ENCODE assay signal across 9 mouse cellular contexts in the genomic region with DNA sequence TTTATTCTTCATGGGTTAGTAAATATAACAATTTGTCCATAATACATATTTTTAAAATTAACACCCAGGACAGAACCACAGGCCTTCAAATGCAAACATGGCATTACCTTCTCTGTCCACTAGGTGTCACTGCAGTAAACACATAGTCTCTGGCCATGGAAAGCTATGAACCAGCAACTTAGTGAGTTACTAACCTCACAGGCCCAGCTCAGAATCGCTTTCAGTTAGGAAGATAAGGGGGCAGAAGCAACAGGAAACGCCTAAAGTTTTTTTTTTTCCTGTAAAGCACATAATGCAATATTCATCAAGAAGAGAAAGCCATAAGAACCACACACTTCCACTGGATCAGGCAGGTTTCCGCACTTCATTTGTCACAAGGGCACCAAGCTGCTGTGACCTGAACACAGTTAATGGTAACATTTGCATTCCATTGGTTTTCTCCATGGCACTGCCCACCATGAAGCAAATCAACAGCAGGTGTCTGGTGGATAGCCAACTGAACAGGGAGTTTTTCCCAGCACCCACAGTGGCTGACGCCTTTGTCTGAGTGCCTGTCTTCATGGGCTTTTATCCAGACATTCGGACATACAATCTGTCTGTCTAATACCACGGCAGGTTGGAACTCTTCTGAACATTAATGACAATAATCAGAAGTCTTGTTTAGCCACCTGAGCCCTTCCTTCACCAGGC. TPM values are rescaled to one million over a fixed set of nuclear protein-coding genes. Genes with fewer than 3 reads are reported as not detected.
DNase-seq lines count a peak whose midpoint lies in the region; ATAC-seq and TF ChIP-seq lines count a peak whose summit lies in the region.
"Had no signal": no experiment of that assay in that cellular context is flagged by ENCODE, and none has a peak within 500 bp of the region (broad histone marks: within the 10 kb centered on the region; RNA-seq: fewer than 3 reads in every experiment).

No protein-coding gene starts in this region.

- no peak overlapping the region for H3K4me2 ChIP-seq in kidney, embryonic 15.5 days
- H3K4me2 ChIP-seq in lung, embryonic 14.5 days: no peak overlapping the region
- H3K4me2 ChIP-seq: heart, embryonic 13.5 days had no signal

- no peak for ATAC-seq in kidney, embryonic 15.5 days (replicated peaks; ENCODE audit: low FRiP score)
- ATAC-seq in lung, embryonic 14.5 days (ENCODE audit: insufficient read depth): no peak

- 60% methylated on average over 6 of the region's 6 CpGs for WGBS in kidney, embryonic 15.5 days
- 63% methylated on average over 6 of the region's 6 CpGs for WGBS in lung, embryonic 14.5 days

- H3K9me3 ChIP-seq in E14TG2a.4 (ENCODE audit: low read length): no peaks in the 10 kb centered on the region
- H3K9me3 ChIP-seq in kidney, embryonic 15.5 days (replicated peaks): no peaks in the 10 kb centered on the region
- no peaks in the 10 kb centered on the region for H3K9me3 ChIP-seq in lung, embryonic 14.5 days (ENCODE audit: low read depth, low read length)
- H3K9me3 ChIP-seq: heart, embryonic 13.5 days had no signal

- peak; percentile 61 for DNase-seq in CD4-positive helper T cell, adult 2 months (ENCODE audit: low read depth, low spot score)
- peak; percentile 26 for DNase-seq in cerebellum, adult 9-11 months
- DNase-seq in gastrocnemius, adult 8-10 months (ENCODE audit: low spot score in 2 of 2): peak; percentile 4 to 5
- peak; percentile 81 for DNase-seq in lung, embryonic 14.5 days
- peak; percentile 65 for DNase-seq in retina, postnatal 1 day
- no peak for DNase-seq in urinary bladder, adult 2 months (ENCODE audit: low spot score)

- H3K27ac ChIP-seq in kidney, embryonic 15.5 days: 0 out of 2 replicates have a peak overlapping the region, but pooled peaks have one; percentile 22
- no peak overlapping the region for H3K27ac ChIP-seq in lung, embryonic 14.5 days (ENCODE audit: low read depth)
- H3K27ac ChIP-seq: heart, embryonic 13.5 days had no signal

- peaks cover 37% of the 10 kb centered on the region for H3K4me1 ChIP-seq in E14TG2a.4 (replicated peaks; ENCODE audit: low read depth, low read length)
- H3K4me1 ChIP-seq in kidney, embryonic 15.5 days: no peaks in the 10 kb centered on the region
- no peaks in the 10 kb centered on the region for H3K4me1 ChIP-seq in lung, embryonic 14.5 days (ENCODE audit: insufficient read depth)
- H3K4me1 ChIP-seq: heart, embryonic 13.5 days had no signal

- peak; percentile 64 for TF ChIP-seq CTCF in E14TG2a.4 (conservative IDR thresholded peaks at IDR 0.05; ENCODE audit: low read length)
- peak; percentile 80 for TF ChIP-seq CTCF in lung, embryonic 14.5 days (IDR thresholded peaks at IDR 0.05; ENCODE audit: low read depth)

- H3K9ac ChIP-seq in kidney, embryonic 15.5 days: no peak overlapping the region
- no peak overlapping the region for H3K9ac ChIP-seq in lung, embryonic 14.5 days
- H3K9ac ChIP-seq: heart, embryonic 13.5 days had no signal

- no peak overlapping the region for H3K4me3 ChIP-seq in E14TG2a.4 (replicated peaks; ENCODE audit: low read length)
- no peak overlapping the region for H3K4me3 ChIP-seq in kidney, embryonic 15.5 days (replicated peaks)
- no peak overlapping the region for H3K4me3 ChIP-seq in lung, embryonic 14.5 days (ENCODE audit: low read depth, low read length)
- H3K4me3 ChIP-seq: heart, embryonic 13.5 days had no signal

- no peaks in the 10 kb centered on the region for H3K27me3 ChIP-seq in E14TG2a.4 (ENCODE audit: insufficient read depth, low read length)
- no peaks in the 10 kb centered on the region for H3K27me3 ChIP-seq in kidney, embryonic 15.5 days
- H3K27me3 ChIP-seq in lung, embryonic 14.5 days (ENCODE audit: insufficient read depth, low read length): no peaks in the 10 kb centered on the region
- H3K27me3 ChIP-seq: heart, embryonic 13.5 days had no signal

- H3K36me3 ChIP-seq in E14TG2a.4 (ENCODE audit: insufficient read depth, low read length): no peaks in the 10 kb centered on the region; the same call in 1 of the 2 replicates
- H3K36me3 ChIP-seq in kidney, embryonic 15.5 days: no peaks in the 10 kb centered on the region
- H3K36me3 ChIP-seq in lung, embryonic 14.5 days (ENCODE audit: insufficient read depth): no peaks in the 10 kb centered on the region
- H3K36me3 ChIP-seq: heart, embryonic 13.5 days had no signal

RNA-seq across cellular contexts. Expression of a gene that starts 17.6 kb away (rescaled TPM):
- total RNA-seq in gastrocnemius, adult 8-10 months (2022): under 1 TPM in 1 of 4 experiments, not detected in 3; 0.45 TPM
- 2.8 and 3.4 TPM in 2 replicates for polyA plus RNA-seq in kidney, embryonic 15.5 days (2015; fragmentation: Nextera tagmentation; extraction: Ambion mirVana)
- polyA plus RNA-seq in lung, embryonic 14.5 days (2014; fragmentation: Nextera tagmentation; extraction: Ambion mirVana): 0.92 and 1.5 TPM in 2 replicates
- polyA plus RNA-seq in urinary bladder, adult 2 months (2012; rRNA removed): 3.6 and 4.1 TPM in 2 replicates

RNA-seq across cellular contexts. Expression of a gene that starts 34.4 kb away (rescaled TPM):
- 10 to 100 TPM; 37.5 to 64.5 (median 44.7) TPM for total RNA-seq in gastrocnemius, adult 8-10 months (2022)
- polyA plus RNA-seq in kidney, embryonic 15.5 days (2015; fragmentation: Nextera tagmentation; extraction: Ambion mirVana): 783 and 885 TPM in 2 replicates
- 690 and 709 TPM in 2 replicates for polyA plus RNA-seq in lung, embryonic 14.5 days (2014; fragmentation: Nextera tagmentation; extraction: Ambion mirVana)
- polyA plus RNA-seq in urinary bladder, adult 2 months (2012; rRNA removed): 445 and 526 TPM in 2 replicates
